Mouse (Mus musculus) small intestine, adult 2 months (tissue): ENCODE results near the gene Oxt. TPM values are rescaled to one million over a fixed set of nuclear protein-coding genes. Genes with fewer than 3 reads are reported as not detected.

Source experiments
- H3K27ac ChIP-seq: fragments of 200-500 bp; 2 replicates; pipeline ENCODE4 v1.5.1; 2012; ENCODE audit warnings: low read depth, low read length, control low read depth, inconsistent platforms; ENCODE audit not compliant: insufficient read depth
- H3K27me3 ChIP-seq: fragments of 200-500 bp; 2 replicates; pipeline ENCODE4 v1.6.1; 2012; ENCODE audit warnings: mild to moderate bottlenecking, moderate library complexity, low read length, inconsistent platforms; ENCODE audit not compliant: control insufficient read depth, insufficient read depth
- H3K36me3 ChIP-seq: fragments of 200-500 bp; 2 replicates; pipeline ENCODE4 v1.6.1; 2012; ENCODE audit warnings: mild to moderate bottlenecking, low read length, control low read depth, inconsistent platforms; ENCODE audit not compliant: control insufficient read depth, insufficient read depth
- H3K4me1 ChIP-seq: fragments of 200-500 bp; 2 replicates; pipeline ENCODE4 v1.6.1; 2012; ENCODE audit warnings: low read length, inconsistent platforms, mixed read lengths; ENCODE audit not compliant: control insufficient read depth, insufficient read depth, insufficient read length
- H3K4me3 ChIP-seq: fragments of 200-500 bp; 2 replicates; pipeline ENCODE4 v1.5.1; 2012; ENCODE audit warnings: low read depth, mild to moderate bottlenecking, control low read depth, inconsistent platforms, low read length, moderate library complexity
- CTCF ChIP-seq: fragments of 200-500 bp; IDR thresholded peaks from 2 replicates; pipeline ENCODE4 v1.5.1; 2012; ENCODE audit warnings: low read depth, mild to moderate bottlenecking, control low read depth, inconsistent platforms, low read length, moderate library complexity, mixed read lengths; ENCODE audit not compliant: insufficient replicate concordance, insufficient read length; ENCODE audit errors: extremely low read depth
- POLR2A ChIP-seq: fragments of 200-500 bp; IDR thresholded peaks from 2 replicates; pipeline ENCODE4 v1.6.1; 2012; ENCODE audit warnings: low read depth, mild to moderate bottlenecking, control low read depth, inconsistent platforms, low read length, moderate library complexity
- WGBS: fragments of 180-500 bp; shearing (Covaris S2); methylation state at CpG from one replicate; pipeline ENCODE4 v1.1.7; 2018; 5-methylcytosine and 5-hydroxymethylcytosine counted together
- polyA plus RNA-seq: library from polyadenylated mRNA; depleted of rRNA; stranded (reverse); fragments of >200 nt; gene quantifications from 2 replicates; pipeline ENCODE4 v1.2.3, GENCODE M21; 2012

Gene Oxt
- polyA plus RNA-seq, 1 experiment = not detected

DNA sequence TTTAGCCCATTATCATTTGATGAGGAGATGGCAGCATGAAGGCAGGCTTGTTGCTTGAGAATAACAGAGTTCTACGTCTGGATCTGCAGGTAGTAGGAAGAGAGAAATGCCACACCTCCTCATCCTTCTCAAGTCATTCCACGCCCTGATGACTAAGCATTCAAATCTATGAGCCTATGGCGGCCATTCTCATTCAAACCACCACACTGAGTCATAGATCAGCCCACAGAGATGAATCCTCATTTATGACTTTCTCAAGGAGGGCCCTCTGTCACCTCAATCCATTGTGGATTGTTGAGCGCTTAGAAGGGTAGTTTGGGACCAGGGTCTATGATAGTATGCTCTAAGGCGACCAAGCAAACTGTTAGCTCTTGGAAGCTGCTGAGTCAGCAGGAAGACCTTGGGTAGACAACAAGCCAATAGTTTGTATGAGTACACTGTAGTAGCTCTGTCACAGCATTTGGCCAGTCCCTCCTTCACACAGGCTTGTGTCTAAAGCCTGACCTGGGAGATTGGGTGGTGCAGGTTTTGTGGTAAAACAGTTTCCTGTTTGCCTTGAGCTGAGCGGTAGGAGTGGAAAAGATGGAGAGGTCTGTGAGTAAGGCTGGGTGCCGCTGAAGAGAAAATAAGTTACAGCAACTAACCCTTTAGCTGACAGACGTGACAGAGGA, 37.0 kb upstream of the Oxt start:
- WGBS = 89% methylated on average over 8 of the region's 8 CpGs
- no peak for TF ChIP-seq CTCF
- TF ChIP-seq POLR2A = no peak

DNA sequence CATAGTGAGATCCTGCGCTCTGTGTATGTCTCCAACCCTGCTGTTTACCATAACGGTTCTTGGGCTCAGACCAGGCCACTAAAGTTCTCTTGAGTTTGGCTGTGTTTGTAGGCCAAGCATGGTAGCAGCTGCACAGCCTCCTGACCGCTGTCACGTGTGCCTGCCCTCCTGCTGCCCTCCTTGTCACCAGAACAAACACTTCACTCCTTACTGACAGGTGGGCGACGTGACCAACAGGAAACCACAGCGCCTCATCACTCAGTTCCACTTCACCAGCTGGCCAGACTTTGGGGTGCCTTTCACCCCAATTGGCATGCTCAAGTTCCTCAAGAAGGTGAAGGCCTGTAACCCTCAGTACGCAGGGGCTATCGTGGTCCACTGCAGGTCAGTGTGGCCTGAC, 35.7 kb upstream of the Oxt start:
- Histone ChIP-seq H3K27me3 (no peaks in the 10 kb centered on the region), H3K4me3 (no peak overlapping the region), H3K4me1 (no peaks in the 10 kb centered on the region), H3K36me3 (peaks cover 44% of the 10 kb centered on the region), H3K27ac (no peak overlapping the region)
- no peak for TF ChIP-seq POLR2A
- 86% methylated on average over 9 of the region's 9 CpGs for WGBS

More for the DNA sequence above, 37.0 kb upstream of the Oxt start:
- H3K27ac ChIP-seq = no peak overlapping the region
- H3K4me3 ChIP-seq = no peak overlapping the region
- peaks cover 37% of the 10 kb centered on the region for H3K36me3 ChIP-seq
- H3K27me3 ChIP-seq = no peaks in the 10 kb centered on the region
- no peaks in the 10 kb centered on the region for H3K4me1 ChIP-seq

DNA sequence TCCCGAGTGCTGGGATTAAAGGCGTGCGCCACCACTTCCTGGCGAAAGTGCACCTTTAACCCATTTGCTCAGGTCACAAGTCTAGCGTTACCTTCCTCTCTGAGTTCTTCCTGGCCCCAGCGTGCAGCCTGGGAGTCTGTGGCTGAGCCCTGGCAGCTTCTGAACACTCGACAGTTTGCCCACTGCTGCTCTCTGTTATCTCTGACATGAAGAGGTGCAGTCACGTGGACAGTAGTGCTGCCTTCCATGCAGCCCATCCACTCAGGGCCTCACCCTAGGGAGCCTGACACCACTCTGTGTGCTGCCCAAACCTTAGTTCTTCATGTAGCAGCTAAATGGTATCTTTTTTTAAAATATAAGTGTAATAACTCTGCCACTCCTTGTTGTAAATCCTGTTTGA, 29.0 kb upstream of the Oxt start:
- TF ChIP-seq CTCF (no peak), POLR2A (no peak)
- no peaks in the 10 kb centered on the region for H3K27me3 ChIP-seq
- WGBS = 89% methylated on average over 8 of the region's 8 CpGs
- no peak overlapping the region for H3K4me3 ChIP-seq
- H3K27ac ChIP-seq = no peak overlapping the region
- H3K4me1 ChIP-seq = no peaks in the 10 kb centered on the region
- H3K36me3 ChIP-seq = peaks cover 50% of the 10 kb centered on the region

DNA sequence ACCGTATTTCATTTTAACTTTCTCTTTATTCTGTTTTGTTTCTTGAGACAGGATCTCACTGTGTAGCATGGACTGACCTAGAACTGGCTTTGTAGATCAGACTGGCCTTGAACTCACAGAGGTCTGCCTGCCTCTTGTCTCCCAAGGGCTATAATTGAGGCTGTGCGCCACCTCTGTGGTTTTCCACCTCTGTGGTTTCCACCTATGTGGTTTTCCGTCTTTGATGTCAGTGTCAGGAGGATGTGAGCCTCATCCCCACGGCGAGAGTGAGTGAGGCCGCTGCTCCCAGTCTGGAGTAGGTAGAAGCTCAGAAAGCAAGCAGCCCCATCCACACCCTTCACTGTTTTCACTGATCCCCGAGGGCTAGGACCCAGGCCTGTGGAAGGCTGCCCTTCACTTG, 21.1 kb upstream of the Oxt start:
- 85% methylated on average over 7 of the region's 7 CpGs for WGBS
- H3K4me3 ChIP-seq = no peak overlapping the region
- no peaks in the 10 kb centered on the region for H3K27me3 ChIP-seq
- H3K36me3 ChIP-seq = peaks cover 22% of the 10 kb centered on the region
- no peaks in the 10 kb centered on the region for H3K4me1 ChIP-seq
- TF ChIP-seq POLR2A = no peak
- TF ChIP-seq CTCF = no peak
- H3K27ac ChIP-seq = no peak overlapping the region

DNA sequence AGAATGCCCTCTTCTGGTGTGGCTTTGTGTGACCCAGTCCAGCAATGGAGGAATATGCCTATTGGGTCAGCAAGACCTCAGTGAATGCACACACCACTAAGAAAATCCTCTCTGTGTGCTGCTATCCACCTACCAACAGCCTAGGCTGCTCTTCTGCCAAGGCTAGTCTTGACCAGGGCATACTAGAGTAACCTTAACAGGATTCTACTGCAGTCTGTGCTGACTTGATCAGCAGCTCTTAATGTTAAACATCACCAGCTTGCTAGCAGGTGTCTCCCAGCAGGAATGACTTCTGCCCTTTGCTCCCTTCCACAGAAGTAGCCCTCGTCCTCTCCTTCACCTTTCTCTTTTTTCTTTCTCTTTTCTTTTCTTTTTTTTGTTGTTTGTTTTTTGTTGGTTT, 19.7 kb upstream of the Oxt start:
- Histone ChIP-seq H3K4me1 (no peaks in the 10 kb centered on the region), H3K27ac (no peak overlapping the region), H3K27me3 (no peaks in the 10 kb centered on the region), H3K4me3 (no peak overlapping the region), H3K36me3 (peaks cover 17% of the 10 kb centered on the region)
- WGBS = 41% methylated on average over 1 of the region's 1 CpGs
- TF ChIP-seq POLR2A (no peak), CTCF (no peak)

DNA sequence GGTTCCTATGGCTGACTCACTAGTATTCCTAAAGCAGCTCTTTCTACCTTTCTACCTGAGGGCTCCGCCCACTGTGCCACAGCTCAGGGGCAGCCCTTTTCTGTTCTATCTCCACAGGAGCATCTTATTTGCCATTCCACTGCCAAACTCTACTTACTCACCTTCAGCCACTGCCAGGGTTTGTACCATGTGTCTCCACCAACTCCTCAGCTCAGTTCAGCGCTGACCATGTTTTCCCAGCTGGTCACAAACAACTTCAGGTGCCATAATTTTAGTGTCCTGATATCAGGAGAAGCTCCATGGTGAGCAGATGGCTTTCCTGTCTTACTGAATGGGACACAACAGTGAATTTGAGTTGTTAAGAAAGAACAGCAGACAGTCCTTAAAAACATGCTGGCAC, 18.5 kb upstream of the Oxt start:
- H3K27me3 ChIP-seq = no peaks in the 10 kb centered on the region
- TF ChIP-seq CTCF (no peak), POLR2A (no peak)
- no peak overlapping the region for H3K27ac ChIP-seq
- no peaks in the 10 kb centered on the region for H3K4me1 ChIP-seq
- no peak overlapping the region for H3K4me3 ChIP-seq
- WGBS = 98% methylated on average over 2 of the region's 2 CpGs
- H3K36me3 ChIP-seq = peaks cover 10% of the 10 kb centered on the region

DNA sequence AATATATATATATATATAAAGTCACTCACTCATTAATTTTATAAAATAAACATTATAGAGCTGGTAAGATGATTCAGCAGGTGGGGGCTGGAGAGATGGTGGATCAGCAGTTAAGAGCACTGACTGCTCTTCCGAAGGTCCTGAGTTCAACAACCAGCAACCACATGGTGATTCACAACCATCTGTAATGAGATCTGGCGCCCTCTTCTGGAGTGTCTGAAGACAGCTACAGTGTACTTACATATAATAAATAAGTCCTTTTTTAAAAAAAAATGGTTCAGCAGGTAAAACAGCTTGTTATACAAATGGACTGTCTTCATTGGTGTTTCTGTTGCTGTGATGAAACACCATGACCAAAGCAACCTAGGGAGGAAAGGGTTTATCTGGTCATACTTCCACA, 18.0 kb upstream of the Oxt start:
- Histone ChIP-seq H3K4me1 (peaks cover 4% of the 10 kb centered on the region; the same call in 1 of the 2 replicates), H3K27ac (no peak overlapping the region), H3K27me3 (no peaks in the 10 kb centered on the region), H3K4me3 (no peak overlapping the region), H3K36me3 (peaks cover 9% of the 10 kb centered on the region)
- TF ChIP-seq POLR2A (no peak), CTCF (no peak)
- 83% methylated on average over 2 of the region's 2 CpGs for WGBS
